Mouse (Mus musculus) neural tube, embryonic 11.5 days (tissue): ENCODE data around the gene Fam160a1. TPM values are rescaled to one million over a fixed set of nuclear protein-coding genes. Genes with fewer than 3 reads are reported as not detected.

ENCODE experiments used
- ATAC-seq: fragments of 200-750 bp; cut with Nextera tagmentation; 2 replicates; pipeline ENCODE4 v1.8.0; 2017; ENCODE audit warnings: moderate number of reproducible peaks, mild to moderate bottlenecking, moderate TSS enrichment, moderate library complexity; ENCODE audit not compliant: insufficient read depth, low FRiP score, low TSS enrichment
- DNase-seq: peaks from one replicate; pipeline ENCODE4 v3.0.0-alpha.2; 2015; ENCODE audit warnings: low spot score
- H3K27ac ChIP-seq: fragments of 300-500 bp; sonication (generic); 2 replicates; pipeline ENCODE4 v1.5.1; 2014; ENCODE audit warnings: low read depth, mild to moderate bottlenecking, low read length
- H3K27me3 ChIP-seq: fragments of 300-500 bp; sonication (generic); 2 replicates; pipeline ENCODE4 v1.6.1; 2014; ENCODE audit warnings: mild to moderate bottlenecking, low read length, mixed read lengths; ENCODE audit not compliant: control insufficient read depth, insufficient read depth
- H3K36me3 ChIP-seq: fragments of 300-500 bp; sonication (generic); 2 replicates; pipeline ENCODE4 v1.6.1; 2014; ENCODE audit warnings: mild to moderate bottlenecking, low read length, moderate library complexity, mixed read lengths; ENCODE audit not compliant: control insufficient read depth, insufficient read depth
- H3K4me1 ChIP-seq: fragments of 300-500 bp; sonication (generic); 2 replicates; pipeline ENCODE4 v1.6.1; 2014; ENCODE audit warnings: low read length, mixed read lengths; ENCODE audit not compliant: control insufficient read depth, insufficient read depth
- H3K4me2 ChIP-seq: fragments of 300-500 bp; sonication (generic); 2 replicates; pipeline ENCODE4 v1.6.1; 2014; ENCODE audit warnings: low read depth, mild to moderate bottlenecking, moderate library complexity
- H3K4me3 ChIP-seq: fragments of 300-500 bp; sonication (generic); 2 replicates; pipeline ENCODE4 v1.5.1; 2014; ENCODE audit warnings: low read depth, low read length
- H3K9ac ChIP-seq: fragments of 300-500 bp; sonication (generic); 2 replicates; pipeline ENCODE4 v1.6.1; 2014; ENCODE audit warnings: mild to moderate bottlenecking, low read length
- H3K9me3 ChIP-seq: fragments of 300-500 bp; sonication (generic); 2 replicates; pipeline ENCODE4 v1.6.1; 2016; ENCODE audit warnings: low read length; ENCODE audit not compliant: control insufficient read depth
- WGBS: fragments of 180-500 bp; shearing (Covaris S2); extraction: QIAGEN DNeasy Blood & Tissue Kit; methylation state at CpG from one replicate; pipeline ENCODE4 v1.1.7; 2014; 5-methylcytosine and 5-hydroxymethylcytosine counted together
- polyA plus RNA-seq: library from polyadenylated mRNA; unstranded; fragments of >200 nt; fragmentation: Nextera tagmentation; extraction: Ambion mirVana; gene quantifications from 2 replicates; pipeline ENCODE4 v1.2.1, GENCODE M21; 2014

Gene Fam160a1
- polyA plus RNA-seq, 1 experiment from 2014 or later: 0.84 TPM

DNA sequence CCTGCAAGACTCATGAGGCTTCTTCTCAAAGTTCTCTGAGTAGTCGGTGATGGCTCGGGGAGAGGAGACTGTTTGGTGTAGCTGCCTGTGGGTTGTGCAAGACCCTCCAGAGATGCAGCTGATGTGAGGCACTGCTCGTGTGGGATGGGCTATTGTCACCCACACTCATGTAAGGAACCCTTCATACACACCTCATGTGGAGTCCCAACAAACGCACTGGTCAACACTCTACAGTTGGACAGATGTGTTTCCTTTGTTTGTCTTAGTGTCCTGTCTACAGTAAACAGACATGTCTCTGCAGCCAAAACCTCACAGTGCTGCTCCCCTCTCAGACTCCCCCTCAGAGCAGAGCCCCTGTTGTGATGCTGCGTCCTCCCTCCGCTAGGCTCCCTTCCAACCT is 147.2 kb downstream of the Fam160a1 start:
- Histone ChIP-seq H3K27ac (no peak overlapping the region), H3K9ac (no peak overlapping the region), H3K36me3 (no peaks in the 10 kb centered on the region), H3K4me1 (no peaks in the 10 kb centered on the region), H3K4me3 (no peak overlapping the region), H3K27me3 (no peaks in the 10 kb centered on the region), H3K4me2 (no peak overlapping the region), H3K9me3 (no peaks in the 10 kb centered on the region)
- DNase-seq (no peak), ATAC-seq (no peak)
- WGBS: 89% methylated on average over 6 of the region's 6 CpGs

- Histone ChIP-seq H3K9ac (no peak overlapping the region), H3K4me1 (no peaks in the 10 kb centered on the region), H3K4me3 (no peak overlapping the region), H3K36me3 (no peaks in the 10 kb centered on the region), H3K27me3 (no peaks in the 10 kb centered on the region), H3K4me2 (no peak overlapping the region), H3K9me3 (no peaks in the 10 kb centered on the region), H3K27ac (no peak overlapping the region)
- no peak for ATAC-seq
- no peak for DNase-seq
- WGBS: 92% methylated on average over 6 of the region's 6 CpGs
Measured at GRCm38 (mm10) chr3:85667683-85668082, 149.4 kb downstream of the Fam160a1 start.

DNA sequence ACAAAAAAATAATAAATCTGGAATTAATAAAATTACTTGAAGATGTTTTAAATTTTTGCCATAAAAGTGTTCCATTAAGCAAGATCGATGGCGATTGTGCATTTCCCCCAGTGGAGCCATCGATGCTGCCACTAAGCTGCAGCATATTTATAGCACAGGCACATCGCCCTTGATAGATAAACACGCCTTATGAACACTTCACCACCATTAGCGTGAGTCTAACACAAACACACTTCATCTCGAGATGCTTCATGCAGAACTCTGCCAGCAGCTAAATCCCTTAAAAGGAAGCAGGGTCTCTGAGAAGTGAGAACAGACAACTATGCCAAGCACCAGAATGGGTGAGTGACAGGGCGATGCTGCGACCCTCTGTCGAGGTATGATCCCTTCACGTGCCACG is 150.4 kb downstream of the Fam160a1 start:
- no peak for ATAC-seq
- WGBS: 87% methylated on average over 12 of the region's 12 CpGs
- Histone ChIP-seq H3K27me3 (no peaks in the 10 kb centered on the region), H3K27ac (no peak overlapping the region), H3K4me2 (no peak overlapping the region), H3K9ac (no peak overlapping the region), H3K9me3 (no peaks in the 10 kb centered on the region), H3K36me3 (no peaks in the 10 kb centered on the region), H3K4me1 (no peaks in the 10 kb centered on the region), H3K4me3 (no peak overlapping the region)
- no peak for DNase-seq

DNA sequence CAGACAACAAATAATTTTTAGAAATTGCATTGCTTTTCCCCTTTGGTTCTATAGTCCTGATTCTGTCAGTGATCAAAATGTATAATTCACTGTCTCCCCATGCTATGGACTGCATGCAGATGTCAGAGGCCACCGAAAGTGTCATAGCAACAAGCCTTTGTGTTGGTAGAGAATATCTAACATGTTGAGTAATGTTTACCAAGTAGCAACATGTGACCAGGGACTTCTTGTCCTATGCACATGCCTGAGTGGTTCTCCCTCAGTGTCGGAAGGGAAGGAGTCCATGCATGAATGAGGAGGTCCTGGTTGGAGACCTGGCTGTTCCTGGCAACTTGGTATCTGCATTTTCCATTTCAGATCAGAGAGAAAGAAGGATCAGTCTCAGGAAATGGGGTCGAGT is 150.9 kb downstream of the Fam160a1 start:
- no peaks in the 10 kb centered on the region for H3K27me3 ChIP-seq
- 76% methylated on average over 3 of the region's 3 CpGs for WGBS
- no peaks in the 10 kb centered on the region for H3K9me3 ChIP-seq
- no peaks in the 10 kb centered on the region for H3K36me3 ChIP-seq
- no peak for DNase-seq
- H3K4me2 ChIP-seq: no peak overlapping the region
- H3K4me1 ChIP-seq: no peaks in the 10 kb centered on the region
- no peak overlapping the region for H3K27ac ChIP-seq
- H3K9ac ChIP-seq: no peak overlapping the region
- no peak for ATAC-seq
- no peak overlapping the region for H3K4me3 ChIP-seq

DNA sequence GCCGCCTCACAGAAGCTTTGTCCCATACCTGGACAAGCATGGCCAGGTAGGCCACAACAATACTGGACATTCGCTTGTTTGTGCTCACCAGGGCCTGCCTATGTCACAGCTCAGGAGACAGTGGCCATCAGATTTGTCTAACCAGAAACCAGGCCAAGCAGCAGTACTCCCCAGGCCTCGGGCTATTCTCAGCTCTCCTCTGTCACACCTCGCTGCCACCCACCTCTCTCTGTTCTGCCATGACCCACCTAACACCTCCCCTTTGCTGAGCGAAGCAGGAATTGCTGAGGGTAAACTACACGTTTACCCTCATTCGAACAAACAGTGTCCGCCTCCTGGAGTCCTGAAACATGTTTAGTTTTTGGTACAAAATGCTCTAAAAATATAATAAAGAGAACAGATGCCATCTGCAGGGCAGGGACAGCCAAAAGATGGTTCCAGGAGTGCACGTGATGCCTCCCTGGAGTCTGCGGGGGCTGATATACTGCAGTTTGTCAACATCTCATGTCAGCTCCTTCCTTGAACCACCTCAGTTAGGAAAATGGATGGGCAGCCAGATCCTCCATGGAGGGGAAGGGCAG is 152.4 kb downstream of the Fam160a1 start:
- no peaks in the 10 kb centered on the region for H3K9me3 ChIP-seq
- H3K9ac ChIP-seq: no peak overlapping the region
- ATAC-seq (no peak), DNase-seq (no peak)
- no peaks in the 10 kb centered on the region for H3K27me3 ChIP-seq
- H3K4me3 ChIP-seq: no peak overlapping the region
- H3K36me3 ChIP-seq: no peaks in the 10 kb centered on the region
- no peaks in the 10 kb centered on the region for H3K4me1 ChIP-seq
- H3K4me2 ChIP-seq: no peak overlapping the region
- no peak overlapping the region for H3K27ac ChIP-seq
- WGBS: 86% methylated on average over 10 of the region's 10 CpGs

DNA sequence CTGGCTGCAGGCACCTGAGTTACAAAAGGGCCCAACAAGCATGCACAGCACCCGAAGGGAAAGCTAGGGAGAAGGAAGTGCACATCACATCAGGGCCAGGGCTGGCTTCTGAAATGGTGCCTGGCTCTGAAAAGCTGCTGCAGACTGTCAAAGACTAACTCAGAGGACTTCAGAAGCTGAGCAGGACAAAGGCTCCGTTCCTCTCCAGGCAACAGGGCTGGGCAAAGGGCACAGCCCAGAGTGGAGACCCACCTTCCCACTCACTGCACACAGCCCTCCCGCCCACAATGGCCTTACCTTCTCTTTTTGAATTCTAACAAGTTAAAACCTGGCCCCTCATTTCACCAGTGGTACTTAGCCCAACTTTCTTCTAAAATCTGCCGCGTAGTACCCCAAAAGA is 153.3 kb downstream of the Fam160a1 start:
- Histone ChIP-seq H3K4me1 (no peaks in the 10 kb centered on the region), H3K27ac (no peak overlapping the region), H3K4me3 (no peak overlapping the region), H3K4me2 (no peak overlapping the region), H3K9me3 (no peaks in the 10 kb centered on the region), H3K27me3 (no peaks in the 10 kb centered on the region), H3K9ac (no peak overlapping the region), H3K36me3 (no peaks in the 10 kb centered on the region)
- DNase-seq: no peak
- no peak for ATAC-seq
- WGBS: 79% methylated on average over 5 of the region's 5 CpGs

- 76% methylated on average over 10 of the region's 10 CpGs for WGBS
Measured at GRCm38 (mm10) chr3:85661926-85662813, 154.9 kb downstream of the Fam160a1 start.

DNA sequence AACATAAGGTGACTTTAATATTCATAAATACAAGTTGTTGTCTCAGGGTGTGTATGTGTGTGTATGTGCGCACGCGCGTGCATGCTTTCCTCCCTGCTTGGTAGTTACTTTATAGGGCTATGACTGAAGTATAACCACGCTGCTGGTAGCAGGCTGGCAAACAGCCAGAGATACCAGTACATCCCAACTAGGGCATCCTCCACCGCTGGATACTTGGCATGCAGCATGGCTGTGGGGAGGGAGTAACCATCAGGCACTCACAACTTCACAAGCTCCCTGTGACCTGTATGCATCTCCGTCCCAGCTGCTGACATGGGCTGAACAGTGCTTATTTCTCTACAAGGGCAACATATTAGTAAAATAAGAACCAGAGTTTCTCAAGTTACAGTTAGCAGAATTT is 157.4 kb downstream of the Fam160a1 start:
- Histone ChIP-seq H3K27ac (no peak overlapping the region), H3K27me3 (no peaks in the 10 kb centered on the region), H3K4me1 (no peaks in the 10 kb centered on the region), H3K36me3 (no peaks in the 10 kb centered on the region; the same call in none of the 2 replicates), H3K9me3 (no peaks in the 10 kb centered on the region), H3K4me2 (no peak overlapping the region), H3K4me3 (no peak overlapping the region), H3K9ac (no peak overlapping the region)
- ATAC-seq (no peak), DNase-seq (no peak)
- 93% methylated on average over 7 of the region's 7 CpGs for WGBS

More at GRCm38 (mm10) chr3:85661926-85662813, 154.9 kb downstream of the Fam160a1 start:
- H3K36me3 ChIP-seq: no peaks in the 10 kb centered on the region
- no peak overlapping the region for H3K4me3 ChIP-seq
- no peak for DNase-seq
- H3K4me1 ChIP-seq: no peaks in the 10 kb centered on the region
- no peak overlapping the region for H3K4me2 ChIP-seq
- H3K9me3 ChIP-seq: no peaks in the 10 kb centered on the region
- no peak for ATAC-seq
- H3K27me3 ChIP-seq: no peaks in the 10 kb centered on the region
- H3K9ac ChIP-seq: no peak overlapping the region
- H3K27ac ChIP-seq: no peak overlapping the region

DNA sequence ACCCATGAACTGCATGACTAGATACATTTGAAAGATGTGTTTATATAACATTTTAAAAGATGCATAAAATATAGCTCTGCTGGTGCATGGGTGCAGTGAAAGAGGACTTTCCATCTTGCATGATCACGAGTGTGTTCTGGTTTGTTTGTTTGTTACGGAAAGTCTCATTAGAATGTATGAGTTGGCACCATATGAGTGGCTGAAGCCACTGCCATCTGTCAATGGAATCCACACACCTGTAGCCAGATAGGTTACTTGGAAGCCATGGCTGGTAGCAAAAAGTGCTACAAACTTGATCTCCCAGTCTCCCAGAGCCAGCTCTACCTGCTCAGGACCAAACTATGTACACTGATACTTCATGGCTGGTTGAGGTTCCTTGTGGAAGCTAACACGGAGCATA is 161.6 kb downstream of the Fam160a1 start:
- Histone ChIP-seq H3K9me3 (no peaks in the 10 kb centered on the region), H3K27me3 (no peaks in the 10 kb centered on the region), H3K4me1 (no peaks in the 10 kb centered on the region), H3K36me3 (no peaks in the 10 kb centered on the region; the same call in none of the 2 replicates), H3K9ac (no peak overlapping the region), H3K4me3 (no peak overlapping the region), H3K27ac (no peak overlapping the region), H3K4me2 (no peak overlapping the region)
- 93% methylated on average over 3 of the region's 3 CpGs for WGBS
- ATAC-seq: no peak
- DNase-seq: no peak
